Mouse (Mus musculus) midbrain, postnatal 0 days (tissue): Measurements from ENCODE around the gene Clcn3. TPM values are rescaled to one million over a fixed set of nuclear protein-coding genes. Genes with fewer than 3 reads are reported as not detected.

Experiments used
- ATAC-seq: fragments of 200-750 bp; cut with Nextera tagmentation; 2 replicates; pipeline ENCODE4 v1.8.0; 2017; ENCODE audit warnings: moderate number of reproducible peaks, mild to moderate bottlenecking, moderate TSS enrichment, moderate library complexity; ENCODE audit not compliant: low FRiP score
- DNase-seq: peaks from one replicate; pipeline ENCODE4 v3.0.0-alpha.2; 2015; ENCODE audit warnings: low spot score
- H3K27ac ChIP-seq: fragments of 300-500 bp; sonication (generic); 2 replicates; pipeline ENCODE4 v1.5.1; 2014; ENCODE audit warnings: low read depth, mild to moderate bottlenecking, low read length, mixed read lengths
- H3K27me3 ChIP-seq: fragments of 300-500 bp; sonication (generic); 2 replicates; pipeline ENCODE4 v1.6.1; 2014; ENCODE audit warnings: low read length, control low read depth, mixed read lengths; ENCODE audit not compliant: insufficient read depth
- H3K36me3 ChIP-seq: fragments of 300-500 bp; sonication (generic); 2 replicates; pipeline ENCODE4 v1.6.1; 2014; ENCODE audit warnings: low read length, control low read depth, mixed read lengths; ENCODE audit not compliant: insufficient read depth
- H3K4me1 ChIP-seq: fragments of 300-500 bp; sonication (generic); 2 replicates; pipeline ENCODE4 v1.6.1; 2014; ENCODE audit warnings: mild to moderate bottlenecking, control low read depth, antibody characterized with exemption, low read length, mixed read lengths; ENCODE audit not compliant: insufficient read depth
- H3K4me2 ChIP-seq: fragments of 300-500 bp; sonication (generic); 2 replicates; pipeline ENCODE4 v1.6.1; 2014; ENCODE audit warnings: low read depth, mild to moderate bottlenecking, low read length, mixed read lengths; ENCODE audit not compliant: poor library complexity, severe bottlenecking
- H3K4me3 ChIP-seq: fragments of 300-500 bp; sonication (generic); 2 replicates; pipeline ENCODE4 v1.5.1; 2014; ENCODE audit warnings: low read depth, mild to moderate bottlenecking, low read length, moderate library complexity
- H3K9ac ChIP-seq: fragments of 300-500 bp; sonication (generic); replicated peaks from 2 replicates; pipeline ENCODE4 v1.6.1; 2014; ENCODE audit warnings: mild to moderate bottlenecking, low read length, moderate library complexity, mixed read lengths; ENCODE audit not compliant: poor library complexity, severe bottlenecking
- H3K9me3 ChIP-seq: fragments of 300-500 bp; sonication (generic); 2 replicates; pipeline ENCODE4 v1.6.1; 2016; ENCODE audit warnings: low read length, control low read depth
- CTCF ChIP-seq: IDR thresholded peaks from 2 replicates; pipeline ENCODE4 v1.5.1; 2016; ENCODE audit warnings: antibody characterized with exemption, mild to moderate bottlenecking
- WGBS: fragments of 180-500 bp; shearing (Covaris S2); extraction: QIAGEN DNeasy Blood & Tissue Kit; methylation state at CpG from one replicate; pipeline ENCODE4 v1.1.7; 2014; 5-methylcytosine and 5-hydroxymethylcytosine counted together
- polyA plus RNA-seq: library from polyadenylated mRNA; unstranded; fragments of >200 nt; fragmentation: Nextera tagmentation; extraction: Ambion mirVana; gene quantifications from 2 replicates; pipeline ENCODE4 v1.2.1, GENCODE M21; 2015
- total RNA-seq: library from RNA; depleted of rRNA; stranded (reverse); fragments of >200 nt; gene quantifications from 2 replicates; pipeline ENCODE4 v1.2.3, GENCODE M21; 2014

Gene Clcn3
- total and polyA plus RNA-seq, 2 experiments from 2014 or later, result 79.5 to 96.5 TPM

DNA sequence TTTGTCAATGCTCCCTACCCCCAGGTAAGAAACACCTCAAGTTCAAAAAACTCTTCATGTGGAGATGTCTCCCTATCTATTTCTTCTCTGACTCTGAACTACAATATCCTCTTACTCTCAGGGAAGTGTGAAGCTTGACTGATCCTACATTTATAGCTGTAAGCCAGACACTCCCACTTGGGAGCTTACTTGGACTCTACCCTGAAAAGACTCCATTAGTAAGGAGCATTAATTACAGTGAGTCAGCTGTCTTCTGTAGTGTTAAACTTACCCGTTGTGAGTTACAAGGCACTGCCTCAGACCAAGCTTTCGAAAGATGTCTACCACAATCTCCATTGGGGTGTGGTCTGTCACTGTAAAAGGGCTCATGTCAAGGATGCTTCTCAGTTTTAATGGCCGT, 64.0 kb downstream of the Clcn3 start:
- no peak overlapping the region for H3K4me2 ChIP-seq
- H3K27me3 ChIP-seq, result no peaks in the 10 kb centered on the region
- DNase-seq, result no peak
- TF ChIP-seq CTCF, result no peak
- no peak overlapping the region for H3K9ac ChIP-seq
- no peak for ATAC-seq
- H3K9me3 ChIP-seq, result no peaks in the 10 kb centered on the region
- H3K36me3 ChIP-seq, result peaks cover 12% of the 10 kb centered on the region
- H3K27ac ChIP-seq, result no peak overlapping the region
- 91% methylated on average over 3 of the region's 3 CpGs for WGBS
- H3K4me3 ChIP-seq, result no peak overlapping the region
- no peaks in the 10 kb centered on the region for H3K4me1 ChIP-seq

- no peak overlapping the region for H3K4me3 ChIP-seq
- WGBS, result 62% methylated on average over 10 of the region's 10 CpGs
- no peaks in the 10 kb centered on the region for H3K27me3 ChIP-seq
- DNase-seq (no peak), ATAC-seq (no peak)
- no peak overlapping the region for H3K27ac ChIP-seq
- H3K9ac ChIP-seq, result no peak overlapping the region
- no peak for TF ChIP-seq CTCF
- peaks cover 9% of the 10 kb centered on the region; the same call in 1 of the 2 replicates for H3K36me3 ChIP-seq
- no peaks in the 10 kb centered on the region for H3K4me1 ChIP-seq
- H3K4me2 ChIP-seq, result no peak overlapping the region
- no peaks in the 10 kb centered on the region for H3K9me3 ChIP-seq
These were observed 70.5 kb downstream of the Clcn3 start for GRCm38 (mm10) chr8:60912554-60912953.

DNA sequence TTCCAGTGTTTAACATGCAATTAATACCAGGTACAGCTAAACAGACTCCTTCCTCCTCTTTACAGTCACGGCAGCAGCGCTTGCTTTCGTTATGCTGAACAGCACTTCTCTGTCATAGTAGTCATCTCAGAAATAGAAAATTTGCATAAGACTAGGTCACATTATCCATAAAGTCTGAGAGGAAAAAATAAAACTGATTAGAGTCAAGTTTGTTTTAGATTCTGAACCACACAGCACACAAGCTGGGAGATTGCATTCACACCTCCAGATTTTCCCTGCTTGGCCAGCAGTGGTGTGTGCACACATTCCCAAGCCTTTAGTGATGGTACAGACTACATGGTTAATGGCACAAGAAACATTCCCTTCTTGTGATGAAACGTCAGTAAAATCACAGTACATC, 71.0 kb downstream of the Clcn3 start:
- no peaks in the 10 kb centered on the region for H3K9me3 ChIP-seq
- H3K9ac ChIP-seq, result no peak overlapping the region
- no peak for TF ChIP-seq CTCF
- H3K4me1 ChIP-seq, result no peaks in the 10 kb centered on the region
- ATAC-seq (no peak), DNase-seq (no peak)
- H3K4me2 ChIP-seq, result no peak overlapping the region
- H3K4me3 ChIP-seq, result no peak overlapping the region
- no peaks in the 10 kb centered on the region for H3K27me3 ChIP-seq
- no peak overlapping the region for H3K27ac ChIP-seq
- peaks cover 9% of the 10 kb centered on the region; the same call in 1 of the 2 replicates for H3K36me3 ChIP-seq
- 83% methylated on average over 4 of the region's 4 CpGs for WGBS

DNA sequence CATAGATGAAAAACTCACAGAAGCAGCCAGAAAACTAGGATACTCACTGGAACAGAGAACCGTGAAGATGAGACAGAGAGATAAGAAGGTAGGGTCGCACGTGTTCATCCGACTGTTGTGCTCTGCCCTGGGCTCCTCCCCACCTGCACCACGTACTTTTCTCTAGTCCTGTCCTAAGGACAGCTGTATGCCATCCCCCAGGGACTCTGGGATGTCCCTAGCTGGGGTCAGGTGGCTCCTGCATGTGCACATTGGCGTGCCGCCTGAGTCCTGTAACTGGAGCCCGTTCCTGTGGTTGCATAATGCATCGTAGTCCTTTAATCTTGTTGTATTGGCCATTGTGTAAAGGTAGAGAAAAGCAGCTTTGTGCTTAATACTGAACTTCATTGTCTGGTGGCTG, 83.0 kb downstream of the Clcn3 start:
- Histone ChIP-seq H3K27ac (no peak overlapping the region), H3K4me1 (no peaks in the 10 kb centered on the region), H3K9ac (no peak overlapping the region), H3K27me3 (no peaks in the 10 kb centered on the region), H3K4me3 (no peak overlapping the region), H3K9me3 (no peaks in the 10 kb centered on the region), H3K4me2 (no peak overlapping the region), H3K36me3 (no peaks in the 10 kb centered on the region)
- no peak for DNase-seq
- no peak for ATAC-seq
- 74% methylated on average over 9 of the region's 9 CpGs for WGBS
- TF ChIP-seq CTCF, result no peak

GRCm38 (mm10) chr8:60895878-60896277, 87.2 kb downstream of the Clcn3 start:
- peaks cover 15% of the 10 kb centered on the region for H3K4me1 ChIP-seq
- H3K4me3 ChIP-seq, result no peak overlapping the region
- DNase-seq, result no peak
- ATAC-seq, result no peak
- no peaks in the 10 kb centered on the region for H3K9me3 ChIP-seq
- H3K27me3 ChIP-seq, result no peaks in the 10 kb centered on the region
- no peak overlapping the region for H3K27ac ChIP-seq
- H3K9ac ChIP-seq, result no peak overlapping the region
- no peak for TF ChIP-seq CTCF
- no peak overlapping the region for H3K4me2 ChIP-seq
- H3K36me3 ChIP-seq, result no peaks in the 10 kb centered on the region
- 94% methylated on average over 6 of the region's 6 CpGs for WGBS

GRCm38 (mm10) chr8:60891757-60892156, 91.3 kb downstream of the Clcn3 start:
- no peak overlapping the region for H3K4me3 ChIP-seq
- no peak for ATAC-seq
- H3K27ac ChIP-seq, result no peak overlapping the region
- H3K4me2 ChIP-seq, result no peak overlapping the region
- no peaks in the 10 kb centered on the region for H3K27me3 ChIP-seq
- no peaks in the 10 kb centered on the region for H3K36me3 ChIP-seq
- DNase-seq, result no peak
- TF ChIP-seq CTCF, result no peak
- H3K9ac ChIP-seq, result no peak overlapping the region
- 93% methylated on average over 4 of the region's 4 CpGs for WGBS
- no peaks in the 10 kb centered on the region for H3K9me3 ChIP-seq
- peaks cover 16% of the 10 kb centered on the region for H3K4me1 ChIP-seq
